Mouse (Mus musculus) liver, adult 2 months (tissue): ENCODE results near the gene Vmn1r16. TPM values are rescaled to one million over a fixed set of nuclear protein-coding genes. Genes with fewer than 3 reads are reported as not detected.
"Not testable (repeated sequence)": the region's sequence is repeated elsewhere in the genome, so short reads cannot be mapped to it uniquely, and the experiment has no call there.

ENCODE experiments used
- DNase-seq: peaks from one replicate; pipeline ENCODE4 v3.0.0-alpha.2; 2011; ENCODE audit warnings: low read depth, low spot score; ENCODE audit errors: extremely low read depth
- H3K27ac ChIP-seq: fragments of 200-500 bp; replicated peaks from 2 replicates; pipeline ENCODE4 v1.5.1; 2012; ENCODE audit warnings: low read depth, mild to moderate bottlenecking, control low read depth, inconsistent platforms, low read length; ENCODE audit not compliant: insufficient read depth
- H3K27me3 ChIP-seq: fragments of 200-500 bp; 2 replicates; pipeline ENCODE4 v1.6.1; 2012; ENCODE audit warnings: mild to moderate bottlenecking, moderate library complexity, low read length, inconsistent platforms; ENCODE audit not compliant: control insufficient read depth, insufficient read depth
- H3K36me3 ChIP-seq: fragments of 200-500 bp; 2 replicates; pipeline ENCODE4 v1.6.1; 2012; ENCODE audit warnings: low read length, inconsistent platforms; ENCODE audit not compliant: control insufficient read depth, insufficient read depth
- H3K4me1 ChIP-seq: fragments of 200-500 bp; 2 replicates; pipeline ENCODE4 v1.6.1; 2011; ENCODE audit warnings: low read length; ENCODE audit not compliant: control insufficient read depth, insufficient read depth
- H3K4me3 ChIP-seq: fragments of 200-500 bp; 2 replicates; pipeline ENCODE4 v1.5.1; 2011; ENCODE audit warnings: low read depth, mild to moderate bottlenecking, control low read depth, low read length, moderate library complexity; ENCODE audit not compliant: insufficient read depth
- H3K79me2 ChIP-seq: fragments of 200-500 bp; 2 replicates; pipeline ENCODE4 v1.6.1; 2012; ENCODE audit warnings: inconsistent platforms, mild to moderate bottlenecking, low read length, moderate library complexity; ENCODE audit not compliant: control insufficient read depth, insufficient read depth
- H3K9ac ChIP-seq: fragments of 200-500 bp; 2 replicates; pipeline ENCODE4 v1.6.1; 2012; ENCODE audit warnings: low read depth, mild to moderate bottlenecking, control low read depth, inconsistent platforms, low read length
- CTCF ChIP-seq: fragments of 200-500 bp; IDR thresholded peaks from 2 replicates; pipeline ENCODE4 v1.5.1; 2011; ENCODE audit warnings: low read depth, low read length, control low read depth
- POLR2A ChIP-seq: fragments of 200-500 bp; IDR thresholded peaks from 2 replicates; pipeline ENCODE4 v1.6.1; 2011; ENCODE audit warnings: low read length, control low read depth; ENCODE audit not compliant: insufficient read depth; ENCODE audit errors: extremely low read depth
- WGBS: fragments of 180-500 bp; shearing (Covaris S2); methylation state at CpG from one replicate; pipeline ENCODE4 v1.1.7; 2018; 5-methylcytosine and 5-hydroxymethylcytosine counted together
- polyA plus RNA-seq: library from polyadenylated mRNA; depleted of rRNA; stranded (reverse); fragments of >200 nt; gene quantifications from 2 replicates; pipeline ENCODE4 v1.2.3, GENCODE M21; 2012; rRNA removed
- total RNA-seq: library from RNA; depleted of rRNA; stranded (reverse); fragments of >200 nt; gene quantifications from 2 replicates; pipeline ENCODE4 v1.2.3, GENCODE M21; 2014; rRNA removed

Vmn1r16 gene
- total RNA-seq (not detected in 2 replicates), polyA plus RNA-seq (not detected in 2 replicates)

GRCm38 (mm10) chr6:57329394-57329793 lies at the start of gene Vmn1r16:
TSS of gene Vmn1r16 (minus strand) at chr6:57329494.
- TF ChIP-seq POLR2A: no peak
- 64% methylated on average over 3 of the region's 3 CpGs for WGBS
- H3K79me2 ChIP-seq: no peaks in the 10 kb centered on the region
- H3K27me3 ChIP-seq: no peaks in the 10 kb centered on the region
- H3K36me3 ChIP-seq: no peaks in the 10 kb centered on the region
- no peak within 1 kb of the TSS for H3K27ac ChIP-seq
- no peak for DNase-seq
- no peaks in the 10 kb centered on the region for H3K4me1 ChIP-seq
- H3K4me3 ChIP-seq: no peak within 1 kb of the TSS
- H3K9ac ChIP-seq: no peak within 1 kb of the TSS

- H3K27me3 ChIP-seq: no peaks in the 10 kb centered on the region
- H3K4me3 ChIP-seq: no peak overlapping the region
- no peaks in the 10 kb centered on the region for H3K4me1 ChIP-seq
- H3K36me3 ChIP-seq: no peaks in the 10 kb centered on the region
- TF ChIP-seq CTCF (no peak), POLR2A (no peak)
- 88% methylated on average over 1 of the region's 1 CpGs for WGBS
- no peaks in the 10 kb centered on the region for H3K79me2 ChIP-seq
- H3K9ac ChIP-seq: no peak overlapping the region
- DNase-seq: no peak
- no peak overlapping the region for H3K27ac ChIP-seq
These were observed 38.2 kb upstream of the Vmn1r16 start for GRCm38 (mm10) chr6:57367496-57367895.

- H3K79me2 ChIP-seq, DNase-seq, H3K27me3 ChIP-seq, H3K4me1 ChIP-seq, H3K9ac ChIP-seq, H3K36me3 ChIP-seq, H3K27ac ChIP-seq, H3K4me3 ChIP-seq: not testable (repeated sequence)
- 96% methylated on average over 1 of the region's 1 CpGs for WGBS
These were observed 36.6 kb upstream of the Vmn1r16 start for GRCm38 (mm10) chr6:57365866-57366265.

GRCm38 (mm10) chr6:57363627-57364026 lies 34.3 kb upstream of the Vmn1r16 start, which contains the start of gene Vmn1r17:
TSS of gene Vmn1r17 (minus strand) at chr6:57363727.
- WGBS: 87% methylated on average over 1 of the region's 1 CpGs
- H3K36me3 ChIP-seq: no peaks in the 10 kb centered on the region
- no peak for DNase-seq
- TF ChIP-seq CTCF: no peak
- no peak for TF ChIP-seq POLR2A
- no peaks in the 10 kb centered on the region for H3K79me2 ChIP-seq
- no peak within 1 kb of the TSS for H3K27ac ChIP-seq
- no peaks in the 10 kb centered on the region for H3K27me3 ChIP-seq
- H3K4me3 ChIP-seq: no peak within 1 kb of the TSS
- no peaks in the 10 kb centered on the region for H3K4me1 ChIP-seq
- H3K9ac ChIP-seq: no peak within 1 kb of the TSS

- H3K79me2 ChIP-seq: no peaks in the 10 kb centered on the region
- H3K27ac ChIP-seq: no peak overlapping the region
- H3K4me1 ChIP-seq: no peaks in the 10 kb centered on the region
- 67% methylated on average over 2 of the region's 2 CpGs for WGBS
- H3K9ac ChIP-seq: no peak overlapping the region
- no peak for DNase-seq
- no peak overlapping the region for H3K4me3 ChIP-seq
- TF ChIP-seq POLR2A (no peak), CTCF (no peak)
- no peaks in the 10 kb centered on the region for H3K27me3 ChIP-seq
- H3K36me3 ChIP-seq: no peaks in the 10 kb centered on the region
These were observed 27.6 kb upstream of the Vmn1r16 start for GRCm38 (mm10) chr6:57356864-57357263.

GRCm38 (mm10) chr6:57326176-57326575 lies 3.1 kb downstream of the Vmn1r16 start:
- Histone ChIP-seq H3K9ac (no peak overlapping the region), H3K36me3 (no peaks in the 10 kb centered on the region), H3K4me3 (no peak overlapping the region), H3K4me1 (no peaks in the 10 kb centered on the region), H3K79me2 (no peaks in the 10 kb centered on the region), H3K27ac (no peak overlapping the region), H3K27me3 (no peaks in the 10 kb centered on the region)
- DNase-seq: no peak
- TF ChIP-seq POLR2A: no peak
- no peak for TF ChIP-seq CTCF
